Mouse (Mus musculus): ENCODE measurements at regions not wholly inside any gene's neighbourhood (a gene's known extent, or its start where the extent isn't known, plus 50 kb on each side); places are given as distances from the start of the nearest gene placed in this dataset.

DNA sequence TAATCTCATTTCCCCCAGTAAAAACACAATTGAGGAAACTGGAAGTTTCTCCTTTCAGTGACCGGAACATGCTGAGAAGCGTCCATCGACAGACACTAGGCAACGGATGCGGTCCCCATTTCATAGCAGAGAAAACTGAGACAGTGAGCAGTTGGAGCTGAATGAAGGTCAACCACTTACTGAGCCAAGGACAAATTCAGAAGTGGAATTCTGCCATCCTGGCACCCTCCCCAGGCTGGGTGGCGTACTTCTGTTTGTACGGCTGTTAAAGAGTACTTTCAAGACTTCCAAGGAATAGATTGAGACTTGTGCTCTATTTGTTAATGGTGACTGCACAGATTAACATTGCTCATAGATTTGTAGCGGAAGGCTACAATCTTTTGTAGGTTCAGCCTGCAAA is 54.2 kb upstream of the Bhlhe40 start:
- peak; percentile 40 for DNase-seq

DNA sequence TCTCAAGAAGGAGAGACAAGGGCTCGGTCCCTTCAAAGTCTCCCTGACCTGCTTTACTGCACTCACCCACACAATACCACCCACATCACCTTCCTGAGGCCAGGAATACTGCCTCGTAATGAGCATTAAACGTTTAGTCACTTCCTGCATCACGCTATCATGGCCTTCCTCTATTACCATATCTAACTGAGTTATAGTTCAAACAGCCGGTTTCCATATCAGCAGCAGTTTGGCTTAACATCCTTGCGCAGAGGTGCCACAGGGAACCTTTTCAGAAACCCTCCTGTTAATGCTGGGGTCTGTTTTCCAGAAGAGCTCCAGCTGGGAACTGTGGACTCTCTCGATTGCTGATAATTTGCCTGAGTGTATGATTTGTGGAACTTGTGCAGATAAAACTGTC is 52.1 kb upstream of the Bhlhe40 start:
- no peak for DNase-seq

Measured in kidney, postnatal 14 days (tissue).